ENCODE assay signal across 30 mouse cellular contexts in genomic region chr10:19964105-19964504, GRCm38 (mm10). TPM values are rescaled to one million over a fixed set of nuclear protein-coding genes. Genes with fewer than 3 reads are reported as not detected.
DNase-seq lines count a peak whose midpoint lies in the region; ATAC-seq and TF ChIP-seq lines count a peak whose summit lies in the region.
"Had no signal": no experiment of that assay in that cellular context is flagged by ENCODE, and none has a peak within 500 bp of the region (broad histone marks: within the 10 kb centered on the region; RNA-seq: fewer than 3 reads in every experiment).

No protein-coding gene starts in this region.

- H3K9me3 ChIP-seq in embryonic facial prominence, embryonic 14.5 days (ENCODE audit: control insufficient read depth, low read length), result no peaks in the 10 kb centered on the region
- no peaks in the 10 kb centered on the region for H3K9me3 ChIP-seq in embryonic facial prominence, embryonic 10.5 days
- no peaks in the 10 kb centered on the region for H3K9me3 ChIP-seq in lung, embryonic 14.5 days (ENCODE audit: low read depth, low read length)
- H3K9me3 ChIP-seq in lung, embryonic 16.5 days (ENCODE audit: control insufficient read depth, low read length), result no peaks in the 10 kb centered on the region
- H3K9me3 ChIP-seq in midbrain, embryonic 11.5 days (ENCODE audit: control insufficient read depth, low read length), result no peaks in the 10 kb centered on the region
- H3K9me3 ChIP-seq in midbrain, postnatal 0 days (ENCODE audit: low read length), result no peaks in the 10 kb centered on the region
- H3K9me3 ChIP-seq: embryonic facial prominence, embryonic 12.5 days; embryonic facial prominence, embryonic 15.5 days; forebrain, embryonic 10.5 days; forebrain, embryonic 12.5 days; G1E had no signal

- H3K27me3 ChIP-seq in embryonic facial prominence, embryonic 14.5 days (replicated peaks; ENCODE audit: control insufficient read depth, insufficient read depth, low read length), result no peaks in the 10 kb centered on the region
- no peaks in the 10 kb centered on the region for H3K27me3 ChIP-seq in embryonic facial prominence, embryonic 10.5 days (replicated peaks; ENCODE audit: low read depth, poor library complexity, severe bottlenecking)
- H3K27me3 ChIP-seq in lung, embryonic 14.5 days (ENCODE audit: insufficient read depth, low read length), result no peaks in the 10 kb centered on the region
- H3K27me3 ChIP-seq in lung, embryonic 16.5 days (ENCODE audit: control insufficient read depth, insufficient read depth, low read depth, low read length), result no peaks in the 10 kb centered on the region
- no peaks in the 10 kb centered on the region for H3K27me3 ChIP-seq in midbrain, embryonic 11.5 days (ENCODE audit: control insufficient read depth, insufficient read depth, low read length)
- H3K27me3 ChIP-seq in midbrain, postnatal 0 days (ENCODE audit: insufficient read depth, low read length), result no peaks in the 10 kb centered on the region
- H3K27me3 ChIP-seq: CH12.LX; embryonic facial prominence, embryonic 12.5 days; embryonic facial prominence, embryonic 15.5 days; forebrain, embryonic 12.5 days; Patski had no signal

- no peak overlapping the region for H3K9ac ChIP-seq in embryonic facial prominence, embryonic 14.5 days (ENCODE audit: low read depth, low read length)
- no peak overlapping the region for H3K9ac ChIP-seq in lung, embryonic 14.5 days
- no peak overlapping the region for H3K9ac ChIP-seq in lung, embryonic 16.5 days (ENCODE audit: low read length)
- H3K9ac ChIP-seq in midbrain, embryonic 11.5 days (ENCODE audit: low read length), result no peak overlapping the region
- no peak overlapping the region for H3K9ac ChIP-seq in midbrain, postnatal 0 days (replicated peaks; ENCODE audit: low read length, poor library complexity, severe bottlenecking)
- H3K9ac ChIP-seq: embryonic facial prominence, embryonic 12.5 days; embryonic facial prominence, embryonic 15.5 days; forebrain, embryonic 12.5 days had no signal

- no peak for TF ChIP-seq CTCF in lung, embryonic 14.5 days (IDR thresholded peaks at IDR 0.05; ENCODE audit: low read depth)
- no peak for TF ChIP-seq CTCF in midbrain, postnatal 0 days (IDR thresholded peaks at IDR 0.05)

- peaks cover 30% of the 10 kb centered on the region; the same call in 1 of the 2 replicates for H3K4me1 ChIP-seq in embryonic facial prominence, embryonic 14.5 days (ENCODE audit: control insufficient read depth, insufficient read depth, low read length)
- peaks cover 33% of the 10 kb centered on the region for H3K4me1 ChIP-seq in embryonic facial prominence, embryonic 10.5 days
- H3K4me1 ChIP-seq in lung, embryonic 14.5 days (ENCODE audit: insufficient read depth), result 0 out of 2 replicates have a peak, but pooled peaks cover 4% of the 10 kb centered on the region
- H3K4me1 ChIP-seq in lung, embryonic 16.5 days (replicated peaks; ENCODE audit: control insufficient read depth, insufficient read depth, low read length), result peaks cover 11% of the 10 kb centered on the region
- H3K4me1 ChIP-seq in midbrain, embryonic 11.5 days (ENCODE audit: control insufficient read depth, insufficient read depth, low read length), result no peaks in the 10 kb centered on the region
- no peaks in the 10 kb centered on the region for H3K4me1 ChIP-seq in midbrain, postnatal 0 days (ENCODE audit: insufficient read depth, low read length)
- H3K4me1 ChIP-seq: forebrain, embryonic 12.5 days had no signal

- no peak for ATAC-seq in embryonic facial prominence, embryonic 14.5 days (ENCODE audit: low read depth)
- ATAC-seq in lung, embryonic 14.5 days (ENCODE audit: insufficient read depth), result no peak
- peak; percentile 65 for ATAC-seq in lung, embryonic 16.5 days (ENCODE audit: low read depth)
- ATAC-seq in midbrain, embryonic 11.5 days (ENCODE audit: low FRiP score), result no peak
- no peak for ATAC-seq in midbrain, postnatal 0 days (ENCODE audit: low FRiP score)
- ATAC-seq: activated CD4-positive, CD25-positive, alpha-beta regulatory T cell, adult 4 months; forebrain, embryonic 14.5 days; forebrain, embryonic 16.5 days; Patski had no signal

- H3K4me3 ChIP-seq in embryonic facial prominence, embryonic 14.5 days (ENCODE audit: low read depth, low read length), result no peak overlapping the region
- no peak overlapping the region for H3K4me3 ChIP-seq in embryonic facial prominence, embryonic 10.5 days
- H3K4me3 ChIP-seq in lung, embryonic 14.5 days (ENCODE audit: low read depth, low read length), result no peak overlapping the region
- H3K4me3 ChIP-seq in lung, embryonic 16.5 days (ENCODE audit: low read length), result no peak overlapping the region
- no peak overlapping the region for H3K4me3 ChIP-seq in midbrain, embryonic 11.5 days (ENCODE audit: low read depth, low read length)
- no peak overlapping the region for H3K4me3 ChIP-seq in midbrain, postnatal 0 days (ENCODE audit: low read depth, low read length)
- H3K4me3 ChIP-seq: embryonic facial prominence, embryonic 12.5 days; embryonic facial prominence, embryonic 15.5 days; erythroblast, embryonic 14.5 days; forebrain, embryonic 10.5 days; forebrain, embryonic 12.5 days had no signal

- 67% methylated on average over 4 of the region's 4 CpGs for WGBS in embryonic facial prominence, embryonic 14.5 days
- WGBS in embryonic facial prominence, embryonic 10.5 days, result 88% methylated on average over 4 of the region's 4 CpGs
- WGBS in lung, embryonic 14.5 days, result 56% methylated on average over 4 of the region's 4 CpGs
- 49% methylated on average over 4 of the region's 4 CpGs for WGBS in lung, embryonic 16.5 days
- 90% methylated on average over 4 of the region's 4 CpGs for WGBS in midbrain, embryonic 11.5 days
- 76% methylated on average over 4 of the region's 4 CpGs for WGBS in midbrain, postnatal 0 days

- no peak overlapping the region for H3K27ac ChIP-seq in embryonic facial prominence, embryonic 14.5 days (replicated peaks; ENCODE audit: low read depth, low read length)
- no peak overlapping the region for H3K27ac ChIP-seq in embryonic facial prominence, embryonic 10.5 days (replicated peaks)
- no peak overlapping the region for H3K27ac ChIP-seq in lung, embryonic 14.5 days (ENCODE audit: low read depth)
- no peak overlapping the region for H3K27ac ChIP-seq in lung, embryonic 16.5 days (ENCODE audit: low read length)
- no peak overlapping the region for H3K27ac ChIP-seq in midbrain, embryonic 11.5 days (ENCODE audit: low read depth, low read length)
- H3K27ac ChIP-seq in midbrain, postnatal 0 days (ENCODE audit: low read depth, low read length), result no peak overlapping the region
- H3K27ac ChIP-seq: embryonic facial prominence, embryonic 12.5 days; forebrain, embryonic 10.5 days; forebrain, embryonic 12.5 days had no signal

- H3K36me3 ChIP-seq in embryonic facial prominence, embryonic 14.5 days (ENCODE audit: control insufficient read depth, insufficient read depth, low read length), result no peaks in the 10 kb centered on the region
- no peaks in the 10 kb centered on the region for H3K36me3 ChIP-seq in embryonic facial prominence, embryonic 10.5 days (replicated peaks)
- no peaks in the 10 kb centered on the region for H3K36me3 ChIP-seq in lung, embryonic 14.5 days (ENCODE audit: insufficient read depth)
- H3K36me3 ChIP-seq in lung, embryonic 16.5 days (ENCODE audit: control insufficient read depth, insufficient read depth, low read length), result no peaks in the 10 kb centered on the region
- H3K36me3 ChIP-seq in midbrain, embryonic 11.5 days (ENCODE audit: control insufficient read depth, insufficient read depth, low read length), result no peaks in the 10 kb centered on the region
- H3K36me3 ChIP-seq in midbrain, postnatal 0 days (ENCODE audit: insufficient read depth, low read length), result no peaks in the 10 kb centered on the region
- H3K36me3 ChIP-seq: embryonic facial prominence, embryonic 12.5 days; embryonic facial prominence, embryonic 15.5 days; forebrain, embryonic 10.5 days; forebrain, embryonic 12.5 days; G1E had no signal

- H3K4me2 ChIP-seq in embryonic facial prominence, embryonic 14.5 days (ENCODE audit: low read depth, low read length), result no peak overlapping the region
- H3K4me2 ChIP-seq in lung, embryonic 14.5 days, result no peak overlapping the region
- no peak overlapping the region for H3K4me2 ChIP-seq in lung, embryonic 16.5 days (ENCODE audit: low read depth, low read length)
- H3K4me2 ChIP-seq in midbrain, embryonic 11.5 days, result no peak overlapping the region
- H3K4me2 ChIP-seq in midbrain, postnatal 0 days (ENCODE audit: low read depth, low read length, poor library complexity, severe bottlenecking), result no peak overlapping the region
- H3K4me2 ChIP-seq: embryonic facial prominence, embryonic 12.5 days; embryonic facial prominence, embryonic 15.5 days; forebrain, embryonic 12.5 days had no signal

- peak; percentile 62 for DNase-seq in embryonic facial prominence, embryonic 14.5 days (ENCODE audit: low spot score)
- DNase-seq in embryonic facial prominence, embryonic 10.5 days (ENCODE audit: low spot score), result no peak
- DNase-seq in lung, embryonic 14.5 days, result peak; percentile 49
- DNase-seq in lung, postnatal 36 days, result no peak
- DNase-seq in lung, postnatal 14 days, result no peak
- peak; percentile 51 for DNase-seq in midbrain, embryonic 11.5 days (ENCODE audit: low spot score, missing footprints)
- DNase-seq in midbrain, postnatal 0 days (ENCODE audit: low spot score), result no peak
- DNase-seq: adrenal gland, adult 8-10 months; adrenal gland, postnatal 14 days; adrenal gland, postnatal 36 days; B cell, adult 2 months; cerebellum, adult 11 months; cerebellum, adult 18-20 months; cerebellum, adult 8-10 months; cerebellum, adult 9-11 months; cerebellum, postnatal 14 days; cerebellum, postnatal 36 days; embryo, embryonic 11 days had no signal

RNA-seq across cellular contexts. Expression of gene Map3k5, which starts 29.8 kb away (rescaled TPM):
- 2.5 and 2.6 TPM in 2 replicates for polyA plus RNA-seq in embryonic facial prominence, embryonic 14.5 days (2014; fragmentation: Nextera tagmentation; extraction: Ambion mirVana)
- 0.86 and 1.4 TPM in 2 replicates for polyA plus RNA-seq in embryonic facial prominence, embryonic 10.5 days (2016; fragmentation: Nextera tagmentation; extraction: Ambion mirVana)
- polyA plus RNA-seq in lung, embryonic 14.5 days (2014; fragmentation: Nextera tagmentation; extraction: Ambion mirVana), result 2.2 and 2.5 TPM in 2 replicates
- polyA plus RNA-seq in lung, embryonic 16.5 days (2015; fragmentation: Nextera tagmentation; extraction: Ambion mirVana), result 1.2 and 1.7 TPM in 2 replicates
- polyA plus RNA-seq in midbrain, embryonic 11.5 days (2014; fragmentation: Nextera tagmentation; extraction: Ambion mirVana), result 0.51 and 1.0 TPM in 2 replicates
- 5.3 and 7.1 TPM in 2 replicates for total RNA-seq in midbrain, postnatal 0 days (2014; rRNA removed)
- 1.3 and 1.5 TPM in 2 replicates for polyA plus RNA-seq in midbrain, postnatal 0 days (2015; fragmentation: Nextera tagmentation; extraction: Ambion mirVana)
- polyA plus RNA-seq: erythroblast, embryonic 14.5 days had no signal

RNA-seq across cellular contexts. Expression of gene Pex7, which starts 56.6 kb away (rescaled TPM):
- polyA plus RNA-seq in embryonic facial prominence, embryonic 14.5 days (2014; fragmentation: Nextera tagmentation; extraction: Ambion mirVana), result 28.6 and 29.6 TPM in 2 replicates
- polyA plus RNA-seq in embryonic facial prominence, embryonic 10.5 days (2016; fragmentation: Nextera tagmentation; extraction: Ambion mirVana), result 22.6 and 24.8 TPM in 2 replicates
- polyA plus RNA-seq in lung, embryonic 14.5 days (2014; fragmentation: Nextera tagmentation; extraction: Ambion mirVana), result 24.5 and 25.1 TPM in 2 replicates
- polyA plus RNA-seq in lung, embryonic 16.5 days (2015; fragmentation: Nextera tagmentation; extraction: Ambion mirVana), result 30.5 and 34.2 TPM in 2 replicates
- 33.4 and 33.6 TPM in 2 replicates for polyA plus RNA-seq in midbrain, embryonic 11.5 days (2014; fragmentation: Nextera tagmentation; extraction: Ambion mirVana)
- 21.6 and 24.5 TPM in 2 replicates for total RNA-seq in midbrain, postnatal 0 days (2014; rRNA removed)
- polyA plus RNA-seq in midbrain, postnatal 0 days (2015; fragmentation: Nextera tagmentation; extraction: Ambion mirVana), result 39.5 and 40.2 TPM in 2 replicates

Comparison
In these comparisons a context has a peak if more than half of its experiments do, and no peak if none do; other contexts are left out.
1. DNase-seq: peak in embryonic facial prominence, embryonic 14.5 days (single experiment), lung, embryonic 14.5 days (single experiment) and midbrain, embryonic 11.5 days (single experiment); none in embryonic facial prominence, embryonic 10.5 days (single experiment), lung, postnatal 36 days (single experiment), lung, postnatal 14 days (single experiment) and midbrain, postnatal 0 days (single experiment).